Mouse (Mus musculus) neural tube, embryonic 11.5 days (tissue): ENCODE results near the gene Isg20l2. TPM values are rescaled to one million over a fixed set of nuclear protein-coding genes. Genes with fewer than 3 reads are reported as not detected.

Source experiments
- ATAC-seq: fragments of 200-750 bp; cut with Nextera tagmentation; 2 replicates; pipeline ENCODE4 v1.8.0; 2017; ENCODE audit warnings: moderate number of reproducible peaks, mild to moderate bottlenecking, moderate TSS enrichment, moderate library complexity; ENCODE audit not compliant: insufficient read depth, low FRiP score, low TSS enrichment
- DNase-seq: peaks from one replicate; pipeline ENCODE4 v3.0.0-alpha.2; 2015; ENCODE audit warnings: low spot score
- H3K27ac ChIP-seq: fragments of 300-500 bp; sonication (generic); 2 replicates; pipeline ENCODE4 v1.5.1; 2014; ENCODE audit warnings: low read depth, mild to moderate bottlenecking, low read length
- H3K27me3 ChIP-seq: fragments of 300-500 bp; sonication (generic); 2 replicates; pipeline ENCODE4 v1.6.1; 2014; ENCODE audit warnings: mild to moderate bottlenecking, low read length, mixed read lengths; ENCODE audit not compliant: control insufficient read depth, insufficient read depth
- H3K36me3 ChIP-seq: fragments of 300-500 bp; sonication (generic); 2 replicates; pipeline ENCODE4 v1.6.1; 2014; ENCODE audit warnings: mild to moderate bottlenecking, low read length, moderate library complexity, mixed read lengths; ENCODE audit not compliant: control insufficient read depth, insufficient read depth
- H3K4me1 ChIP-seq: fragments of 300-500 bp; sonication (generic); 2 replicates; pipeline ENCODE4 v1.6.1; 2014; ENCODE audit warnings: low read length, mixed read lengths; ENCODE audit not compliant: control insufficient read depth, insufficient read depth
- H3K4me2 ChIP-seq: fragments of 300-500 bp; sonication (generic); 2 replicates; pipeline ENCODE4 v1.6.1; 2014; ENCODE audit warnings: low read depth, mild to moderate bottlenecking, moderate library complexity
- H3K4me3 ChIP-seq: fragments of 300-500 bp; sonication (generic); 2 replicates; pipeline ENCODE4 v1.5.1; 2014; ENCODE audit warnings: low read depth, low read length
- H3K9ac ChIP-seq: fragments of 300-500 bp; sonication (generic); 2 replicates; pipeline ENCODE4 v1.6.1; 2014; ENCODE audit warnings: mild to moderate bottlenecking, low read length
- H3K9me3 ChIP-seq: fragments of 300-500 bp; sonication (generic); 2 replicates; pipeline ENCODE4 v1.6.1; 2016; ENCODE audit warnings: low read length; ENCODE audit not compliant: control insufficient read depth
- WGBS: fragments of 180-500 bp; shearing (Covaris S2); extraction: QIAGEN DNeasy Blood & Tissue Kit; methylation state at CpG from one replicate; pipeline ENCODE4 v1.1.7; 2014; 5-methylcytosine and 5-hydroxymethylcytosine counted together
- polyA plus RNA-seq: library from polyadenylated mRNA; unstranded; fragments of >200 nt; fragmentation: Nextera tagmentation; extraction: Ambion mirVana; gene quantifications from 2 replicates; pipeline ENCODE4 v1.2.1, GENCODE M21; 2014

Isg20l2 gene
- polyA plus RNA-seq, 1 experiment from 2014 or later, result 52.3 TPM

- peaks cover 3% of the 10 kb centered on the region; the same call in 1 of the 2 replicates for H3K36me3 ChIP-seq
- no peaks in the 10 kb centered on the region for H3K9me3 ChIP-seq
- WGBS, result 12% methylated on average over 4 of the region's 4 CpGs
- DNase-seq (no peak), ATAC-seq (no peak)
- peaks cover 29% of the 10 kb centered on the region for H3K4me1 ChIP-seq
- no peaks in the 10 kb centered on the region for H3K27me3 ChIP-seq
- peak overlapping the region; percentile 53; the same call in 1 of the 2 replicates for H3K27ac ChIP-seq
- H3K4me2 ChIP-seq, result no peak overlapping the region
- H3K4me3 ChIP-seq, result no peak overlapping the region
- peak overlapping the region; percentile 31 for H3K9ac ChIP-seq
Observed at GRCm38 (mm10) chr3:87958476-87958875, 28.4 kb downstream of the Isg20l2 start.

- DNase-seq (no peak), ATAC-seq (no peak)
- peaks cover 3% of the 10 kb centered on the region; the same call in 1 of the 2 replicates for H3K36me3 ChIP-seq
- H3K27me3 ChIP-seq, result no peaks in the 10 kb centered on the region
- no peak overlapping the region for H3K4me3 ChIP-seq
- peaks cover 29% of the 10 kb centered on the region for H3K4me1 ChIP-seq
- no peak overlapping the region for H3K9ac ChIP-seq
- 20% methylated on average over 1 of the region's 1 CpGs for WGBS
- peak overlapping the region; percentile 96 for H3K27ac ChIP-seq
- H3K9me3 ChIP-seq, result no peaks in the 10 kb centered on the region
- no peak overlapping the region for H3K4me2 ChIP-seq
Observed at GRCm38 (mm10) chr3:87958967-87959366, 28.9 kb downstream of the Isg20l2 start.

- no peak overlapping the region for H3K9ac ChIP-seq
- DNase-seq (no peak), ATAC-seq (no peak)
- H3K4me2 ChIP-seq, result no peak overlapping the region; the same call in 1 of the 2 replicates
- H3K27me3 ChIP-seq, result no peaks in the 10 kb centered on the region
- 42% methylated on average over 7 of the region's 7 CpGs for WGBS
- no peak overlapping the region for H3K4me3 ChIP-seq
- no peaks in the 10 kb centered on the region for H3K9me3 ChIP-seq
- peaks cover 29% of the 10 kb centered on the region for H3K4me1 ChIP-seq
- no peaks in the 10 kb centered on the region; the same call in 1 of the 2 replicates for H3K36me3 ChIP-seq
- peak overlapping the region; percentile 96; the same call in 1 of the 2 replicates for H3K27ac ChIP-seq
Observed at GRCm38 (mm10) chr3:87959371-87959770, 29.3 kb downstream of the Isg20l2 start.

GRCm38 (mm10) chr3:87960191-87960585 is 30.1 kb downstream of the Isg20l2 start:
- Histone ChIP-seq H3K4me3 (peak overlapping the region; percentile 37), H3K4me2 (peak overlapping the region; percentile 77), H3K9ac (peak overlapping the region; percentile 75), H3K27me3 (no peaks in the 10 kb centered on the region), H3K4me1 (peaks cover 29% of the 10 kb centered on the region), H3K27ac (peak overlapping the region; percentile 96), H3K36me3 (no peaks in the 10 kb centered on the region), H3K9me3 (no peaks in the 10 kb centered on the region)
- DNase-seq (no peak), ATAC-seq (no peak)
- WGBS, result 4% methylated on average over 10 of the region's 10 CpGs

GRCm38 (mm10) chr3:87960586-87961191 is 30.6 kb downstream of the Isg20l2 start:
- Histone ChIP-seq H3K4me3 (peak overlapping the region; percentile 37), H3K9ac (peak overlapping the region; percentile 75), H3K36me3 (no peaks in the 10 kb centered on the region), H3K9me3 (no peaks in the 10 kb centered on the region), H3K4me1 (peaks cover 29% of the 10 kb centered on the region), H3K27me3 (no peaks in the 10 kb centered on the region), H3K4me2 (peak overlapping the region; percentile 77), H3K27ac (peak overlapping the region; percentile 96)
- ATAC-seq, result peak; percentile 94
- under 1% methylated on average over 27 of the region's 27 CpGs for WGBS
- peak; percentile 97 for DNase-seq

- WGBS, result under 1% methylated on average over 21 of the region's 21 CpGs
- Histone ChIP-seq H3K9me3 (no peaks in the 10 kb centered on the region), H3K36me3 (peaks cover under 1% of the 10 kb centered on the region), H3K4me3 (peak overlapping the region; percentile 82), H3K4me1 (peaks cover 35% of the 10 kb centered on the region), H3K27me3 (no peaks in the 10 kb centered on the region), H3K9ac (peak overlapping the region; percentile 87; the same call in 1 of the 2 replicates), H3K4me2 (peak overlapping the region; percentile 95), H3K27ac (peak overlapping the region; percentile 72)
- ATAC-seq, result no peak
- DNase-seq, result peak; percentile 83
Observed at GRCm38 (mm10) chr3:87970184-87970938, 40.2 kb downstream of the Isg20l2 start.

- H3K4me1 ChIP-seq, result peaks cover 37% of the 10 kb centered on the region
- H3K27ac ChIP-seq, result peak within 1 kb of the TSS; percentile 72
- H3K4me2 ChIP-seq, result peak within 1 kb of the TSS; percentile 95
- H3K9me3 ChIP-seq, result no peaks in the 10 kb centered on the region
- ATAC-seq, result peak; percentile 53
- H3K27me3 ChIP-seq, result no peaks in the 10 kb centered on the region
- peak within 1 kb of the TSS; percentile 87 for H3K9ac ChIP-seq
- peaks cover 4% of the 10 kb centered on the region for H3K36me3 ChIP-seq
- H3K4me3 ChIP-seq, result peak within 1 kb of the TSS; percentile 82
- peak; percentile 92 for DNase-seq
- WGBS, result 0% methylated on average over 44 of the region's 44 CpGs
Observed at GRCm38 (mm10) chr3:87970939-87971488, 40.9 kb downstream of the Isg20l2 start, which contains the start of gene Nes. Gene Nes (plus strand): TSS chr3:87971078.

- peaks cover 38% of the 10 kb centered on the region for H3K4me1 ChIP-seq
- peak overlapping the region; percentile 82 for H3K4me3 ChIP-seq
- no peak for ATAC-seq
- H3K27me3 ChIP-seq, result no peaks in the 10 kb centered on the region
- DNase-seq, result no peak
- peak overlapping the region; percentile 95 for H3K4me2 ChIP-seq
- H3K9me3 ChIP-seq, result no peaks in the 10 kb centered on the region
- peak overlapping the region; percentile 90 for H3K27ac ChIP-seq
- WGBS, result under 1% methylated on average over 60 of the region's 60 CpGs
- peak overlapping the region; percentile 87 for H3K9ac ChIP-seq
- peaks cover 4% of the 10 kb centered on the region for H3K36me3 ChIP-seq
Observed at GRCm38 (mm10) chr3:87971489-87972202, 41.5 kb downstream of the Isg20l2 start.
